Mouse (Mus musculus) embryonic facial prominence, embryonic 11.5 days (tissue): ENCODE measurements at regions not wholly inside any gene's neighbourhood (a gene's known extent, or its start where the extent isn't known, plus 50 kb on each side); places are given as distances from the start of the nearest gene placed in this dataset.

Experiments used
- ATAC-seq: fragments of 200-750 bp; cut with Nextera tagmentation; replicated peaks from 2 replicates; pipeline ENCODE4 v1.8.0; 2017; ENCODE audit warnings: low read depth; ENCODE audit not compliant: insufficient number of reproducible peaks, low FRiP score, low TSS enrichment
- DNase-seq: peaks from one replicate; pipeline ENCODE4 v3.0.0-alpha.2; 2015; ENCODE audit warnings: low spot score
- H3K27ac ChIP-seq: fragments of 300-500 bp; sonication (generic); replicated peaks from 2 replicates; pipeline ENCODE4 v1.5.1; 2014; ENCODE audit warnings: mild to moderate bottlenecking, low read depth, low read length, control low read depth
- H3K27me3 ChIP-seq: fragments of 300-500 bp; sonication (generic); 2 replicates; pipeline ENCODE4 v1.6.1; 2014; ENCODE audit warnings: mild to moderate bottlenecking, low read length, moderate library complexity, mixed read lengths; ENCODE audit not compliant: control insufficient read depth, insufficient read depth
- H3K36me3 ChIP-seq: fragments of 300-500 bp; sonication (generic); replicated peaks from 2 replicates; pipeline ENCODE4 v1.6.1; 2014; ENCODE audit warnings: low read depth, mild to moderate bottlenecking, low read length, moderate library complexity, mixed read lengths; ENCODE audit not compliant: control insufficient read depth, insufficient read depth
- H3K4me1 ChIP-seq: fragments of 300-500 bp; sonication (generic); 2 replicates; pipeline ENCODE4 v1.6.1; 2014; ENCODE audit warnings: low read length, mixed read lengths; ENCODE audit not compliant: control insufficient read depth, insufficient read depth
- H3K4me2 ChIP-seq: fragments of 300-500 bp; sonication (generic); 2 replicates; pipeline ENCODE4 v1.6.1; 2014; ENCODE audit warnings: low read depth, mild to moderate bottlenecking, control low read depth, low read length, moderate library complexity
- H3K4me3 ChIP-seq: fragments of 300-500 bp; sonication (generic); 2 replicates; pipeline ENCODE4 v1.5.1; 2014; ENCODE audit warnings: low read depth, low read length, control low read depth
- H3K9ac ChIP-seq: fragments of 300-500 bp; sonication (generic); replicated peaks from 2 replicates; pipeline ENCODE4 v1.6.1; 2014; ENCODE audit warnings: mild to moderate bottlenecking, control low read depth, low read length
- H3K9me3 ChIP-seq: fragments of 300-500 bp; sonication (generic); replicated peaks from 2 replicates; pipeline ENCODE4 v1.6.1; 2016; ENCODE audit warnings: mild to moderate bottlenecking, low read length, inconsistent platforms, mixed read lengths; ENCODE audit not compliant: control insufficient read depth
- WGBS: fragments of 180-500 bp; shearing (Covaris S2); extraction: QIAGEN DNeasy Blood & Tissue Kit; methylation state at CpG from one replicate; pipeline ENCODE4 v1.1.7; 2014; 5-methylcytosine and 5-hydroxymethylcytosine counted together

- Histone ChIP-seq H3K9ac (no peak overlapping the region), H3K4me2 (no peak overlapping the region), H3K27me3 (no peaks in the 10 kb centered on the region), H3K4me3 (no peak overlapping the region), H3K27ac (no peak overlapping the region), H3K4me1 (no peaks in the 10 kb centered on the region), H3K36me3 (no peaks in the 10 kb centered on the region), H3K9me3 (no peaks in the 10 kb centered on the region)
- DNase-seq = no peak
- no peak for ATAC-seq
- WGBS = 84% methylated on average over 12 of the region's 12 CpGs
Measured at GRCm38 (mm10) chr17:88201249-88201970, 136.3 kb upstream of the Fbxo11 start.

GRCm38 (mm10) chr17:88202214-88202613 is 137.1 kb upstream of the Fbxo11 start:
- DNase-seq (no peak), ATAC-seq (no peak)
- no peak overlapping the region for H3K27ac ChIP-seq
- 79% methylated on average over 4 of the region's 4 CpGs for WGBS
- no peak overlapping the region for H3K9ac ChIP-seq
- H3K27me3 ChIP-seq = no peaks in the 10 kb centered on the region
- no peaks in the 10 kb centered on the region for H3K9me3 ChIP-seq
- no peaks in the 10 kb centered on the region for H3K36me3 ChIP-seq
- H3K4me2 ChIP-seq = no peak overlapping the region
- H3K4me3 ChIP-seq = no peak overlapping the region
- H3K4me1 ChIP-seq = no peaks in the 10 kb centered on the region

- Histone ChIP-seq H3K27me3 (no peaks in the 10 kb centered on the region), H3K9ac (no peak overlapping the region), H3K9me3 (no peaks in the 10 kb centered on the region), H3K4me2 (no peak overlapping the region), H3K36me3 (no peaks in the 10 kb centered on the region), H3K27ac (no peak overlapping the region), H3K4me1 (no peaks in the 10 kb centered on the region), H3K4me3 (no peak overlapping the region)
- no peak for DNase-seq
- ATAC-seq = no peak
- WGBS = 55% methylated on average over 1 of the region's 1 CpGs
Measured at GRCm38 (mm10) chr17:88209565-88209964, 144.5 kb upstream of the Fbxo11 start.

GRCm38 (mm10) chr17:88212121-88212520 is 147.0 kb upstream of the Fbxo11 start:
- Histone ChIP-seq H3K4me2 (no peak overlapping the region), H3K27ac (no peak overlapping the region), H3K4me1 (no peaks in the 10 kb centered on the region), H3K9ac (no peak overlapping the region), H3K36me3 (no peaks in the 10 kb centered on the region), H3K27me3 (no peaks in the 10 kb centered on the region), H3K4me3 (no peak overlapping the region), H3K9me3 (no peaks in the 10 kb centered on the region)
- no peak for ATAC-seq
- 94% methylated on average over 7 of the region's 7 CpGs for WGBS
- DNase-seq = no peak

- Histone ChIP-seq H3K4me3 (no peak overlapping the region), H3K4me1 (no peaks in the 10 kb centered on the region), H3K9ac (no peak overlapping the region), H3K36me3 (no peaks in the 10 kb centered on the region), H3K27me3 (no peaks in the 10 kb centered on the region), H3K9me3 (no peaks in the 10 kb centered on the region), H3K4me2 (no peak overlapping the region), H3K27ac (no peak overlapping the region)
- ATAC-seq = no peak
- WGBS = 87% methylated on average over 9 of the region's 9 CpGs
- DNase-seq = no peak
Measured at GRCm38 (mm10) chr17:88214746-88215145, 149.7 kb upstream of the Fbxo11 start.

- no peak overlapping the region for H3K27ac ChIP-seq
Measured at GRCm38 (mm10) chr17:88222379-88222955, 157.4 kb upstream of the Fbxo11 start.

GRCm38 (mm10) chr17:88240476-88240875 is 175.4 kb upstream of the Fbxo11 start:
- Histone ChIP-seq H3K4me1 (no peaks in the 10 kb centered on the region), H3K27me3 (no peaks in the 10 kb centered on the region), H3K4me2 (no peak overlapping the region), H3K27ac (no peak overlapping the region), H3K9me3 (no peaks in the 10 kb centered on the region), H3K4me3 (no peak overlapping the region), H3K9ac (no peak overlapping the region), H3K36me3 (no peaks in the 10 kb centered on the region)
- WGBS = 82% methylated on average over 8 of the region's 8 CpGs
- ATAC-seq = no peak
- DNase-seq = no peak

More at GRCm38 (mm10) chr17:88222379-88222955, 157.4 kb upstream of the Fbxo11 start:
- Histone ChIP-seq H3K4me2 (no peak overlapping the region), H3K9ac (no peak overlapping the region), H3K9me3 (no peaks in the 10 kb centered on the region; the same call in 1 of the 2 replicates), H3K27me3 (no peaks in the 10 kb centered on the region), H3K4me3 (no peak overlapping the region), H3K4me1 (no peaks in the 10 kb centered on the region), H3K36me3 (no peaks in the 10 kb centered on the region)
- DNase-seq (peak; percentile 69), ATAC-seq (no peak; the same call in 1 of the 2 replicates)
- WGBS = 41% methylated on average over 5 of the region's 5 CpGs

GRCm38 (mm10) chr17:88248625-88249024 is 183.5 kb upstream of the Fbxo11 start:
- WGBS = 59% methylated on average over 5 of the region's 5 CpGs
- no peak overlapping the region for H3K4me3 ChIP-seq
- no peak overlapping the region for H3K27ac ChIP-seq
- H3K36me3 ChIP-seq = no peaks in the 10 kb centered on the region
- no peak overlapping the region for H3K4me2 ChIP-seq
- no peaks in the 10 kb centered on the region for H3K27me3 ChIP-seq
- ATAC-seq (no peak), DNase-seq (no peak)
- no peak overlapping the region for H3K9ac ChIP-seq
- H3K4me1 ChIP-seq = no peaks in the 10 kb centered on the region
- H3K9me3 ChIP-seq = no peaks in the 10 kb centered on the region
